Mouse (Mus musculus) midbrain, embryonic 14.5 days (tissue): ENCODE measurements around the gene Ttll11. TPM values are rescaled to one million over a fixed set of nuclear protein-coding genes. Genes with fewer than 3 reads are reported as not detected.
A peak's percentile ranks its signal among the peaks of the same experiment; 100 is the strongest.

Source experiments
- ATAC-seq: fragments of 200-750 bp; cut with Nextera tagmentation; 2 replicates; pipeline ENCODE4 v1.8.0; 2017; ENCODE audit warnings: moderate number of reproducible peaks, moderate library complexity; ENCODE audit not compliant: low FRiP score, low TSS enrichment
- DNase-seq: peaks from one replicate; pipeline ENCODE4 v3.0.0-alpha.2; 2015
- H3K27ac ChIP-seq: fragments of 300-500 bp; sonication (generic); replicated peaks from 2 replicates; pipeline ENCODE4 v1.5.1; 2014; ENCODE audit warnings: mild to moderate bottlenecking, low read depth, low read length, moderate library complexity
- H3K27me3 ChIP-seq: fragments of 300-500 bp; sonication (generic); 2 replicates; pipeline ENCODE4 v1.6.1; 2014; ENCODE audit warnings: low read length, control low read depth, mixed read lengths; ENCODE audit not compliant: control insufficient read depth, insufficient read depth
- H3K36me3 ChIP-seq: fragments of 300-500 bp; sonication (generic); 2 replicates; pipeline ENCODE4 v1.6.1; 2014; ENCODE audit warnings: low read length, control low read depth; ENCODE audit not compliant: control insufficient read depth, insufficient read depth
- H3K4me1 ChIP-seq: fragments of 300-500 bp; sonication (generic); 2 replicates; pipeline ENCODE4 v1.6.1; 2014; ENCODE audit warnings: mild to moderate bottlenecking, antibody characterized with exemption, low read length, control low read depth; ENCODE audit not compliant: control insufficient read depth, insufficient read depth
- H3K4me2 ChIP-seq: fragments of 300-500 bp; sonication (generic); 2 replicates; pipeline ENCODE4 v1.6.1; 2014; ENCODE audit warnings: mild to moderate bottlenecking, low read length, moderate library complexity
- H3K4me3 ChIP-seq: fragments of 300-500 bp; sonication (generic); replicated peaks from 2 replicates; pipeline ENCODE4 v1.5.1; 2014; ENCODE audit warnings: low read depth, low read length
- H3K9ac ChIP-seq: fragments of 300-500 bp; sonication (generic); replicated peaks from 2 replicates; pipeline ENCODE4 v1.6.1; 2014; ENCODE audit warnings: mild to moderate bottlenecking, low read length, moderate library complexity
- H3K9me3 ChIP-seq: fragments of 300-500 bp; sonication (generic); 2 replicates; pipeline ENCODE4 v1.6.1; 2016; ENCODE audit warnings: low read length, control low read depth, mixed read lengths; ENCODE audit not compliant: control insufficient read depth
- WGBS: fragments of 180-500 bp; shearing (Covaris S2); extraction: QIAGEN DNeasy Blood & Tissue Kit; methylation state at CpG from one replicate; pipeline ENCODE4 v1.1.7; 2014; 5-methylcytosine and 5-hydroxymethylcytosine counted together
- polyA plus RNA-seq: library from polyadenylated mRNA; unstranded; fragments of >200 nt; fragmentation: Nextera tagmentation; extraction: Ambion mirVana; gene quantifications from 2 replicates; pipeline ENCODE4 v1.2.1, GENCODE M21; 2014

Gene Ttll11
- polyA plus RNA-seq, 1 experiment from 2014 or later: 5.1 TPM

GRCm38 (mm10) chr2:35906174-35906798, 73.4 kb downstream of the Ttll11 start:
- DNase-seq: peak; percentile 96
- no peaks in the 10 kb centered on the region for H3K27me3 ChIP-seq
- H3K4me2 ChIP-seq: peak overlapping the region; percentile 24; the same call in 1 of the 2 replicates
- no peaks in the 10 kb centered on the region for H3K9me3 ChIP-seq
- WGBS: 26% methylated on average over 11 of the region's 11 CpGs
- H3K4me3 ChIP-seq: no peak overlapping the region
- ATAC-seq: peak; percentile 63
- H3K4me1 ChIP-seq: no peaks in the 10 kb centered on the region; the same call in 1 of the 2 replicates
- no peak overlapping the region for H3K27ac ChIP-seq
- no peaks in the 10 kb centered on the region for H3K36me3 ChIP-seq
- no peak overlapping the region for H3K9ac ChIP-seq

GRCm38 (mm10) chr2:35900845-35901244, 78.9 kb downstream of the Ttll11 start:
- no peak overlapping the region for H3K4me2 ChIP-seq
- H3K27me3 ChIP-seq: no peaks in the 10 kb centered on the region
- H3K9ac ChIP-seq: no peak overlapping the region
- no peak for DNase-seq
- no peak overlapping the region for H3K27ac ChIP-seq
- H3K9me3 ChIP-seq: no peaks in the 10 kb centered on the region
- no peak overlapping the region for H3K4me3 ChIP-seq
- no peak for ATAC-seq
- no peaks in the 10 kb centered on the region; the same call in 1 of the 2 replicates for H3K4me1 ChIP-seq
- 92% methylated on average over 2 of the region's 2 CpGs for WGBS
- no peaks in the 10 kb centered on the region for H3K36me3 ChIP-seq

GRCm38 (mm10) chr2:35899712-35900111, 80.0 kb downstream of the Ttll11 start:
- DNase-seq (no peak), ATAC-seq (no peak)
- Histone ChIP-seq H3K9me3 (no peaks in the 10 kb centered on the region), H3K36me3 (no peaks in the 10 kb centered on the region), H3K27me3 (no peaks in the 10 kb centered on the region), H3K4me2 (no peak overlapping the region), H3K4me1 (no peaks in the 10 kb centered on the region), H3K4me3 (no peak overlapping the region), H3K9ac (no peak overlapping the region), H3K27ac (no peak overlapping the region)
- WGBS: 94% methylated on average over 3 of the region's 3 CpGs

GRCm38 (mm10) chr2:35899135-35899474, 80.6 kb downstream of the Ttll11 start:
- 89% methylated on average over 4 of the region's 4 CpGs for WGBS
- no peak for ATAC-seq

GRCm38 (mm10) chr2:35898425-35899134, 81.1 kb downstream of the Ttll11 start:
- 90% methylated on average over 6 of the region's 6 CpGs for WGBS
- no peak overlapping the region for H3K4me3 ChIP-seq
- no peaks in the 10 kb centered on the region for H3K27me3 ChIP-seq

More at GRCm38 (mm10) chr2:35899135-35899474, 80.6 kb downstream of the Ttll11 start:
- DNase-seq: no peak
- H3K4me1 ChIP-seq: no peaks in the 10 kb centered on the region
- H3K27me3 ChIP-seq: no peaks in the 10 kb centered on the region
- no peaks in the 10 kb centered on the region for H3K36me3 ChIP-seq
- H3K4me3 ChIP-seq: no peak overlapping the region
- H3K9me3 ChIP-seq: no peaks in the 10 kb centered on the region
- no peak overlapping the region for H3K27ac ChIP-seq
- H3K4me2 ChIP-seq: no peak overlapping the region
- H3K9ac ChIP-seq: no peak overlapping the region

GRCm38 (mm10) chr2:35897125-35897524, 82.6 kb downstream of the Ttll11 start:
- no peaks in the 10 kb centered on the region for H3K9me3 ChIP-seq
- H3K36me3 ChIP-seq: no peaks in the 10 kb centered on the region
- H3K9ac ChIP-seq: no peak overlapping the region
- WGBS: 84% methylated on average over 2 of the region's 2 CpGs
- DNase-seq (no peak), ATAC-seq (no peak)
- H3K4me1 ChIP-seq: no peaks in the 10 kb centered on the region
- H3K4me2 ChIP-seq: no peak overlapping the region
- H3K27ac ChIP-seq: no peak overlapping the region
- H3K4me3 ChIP-seq: no peak overlapping the region
- H3K27me3 ChIP-seq: no peaks in the 10 kb centered on the region

More at GRCm38 (mm10) chr2:35898425-35899134, 81.1 kb downstream of the Ttll11 start:
- Histone ChIP-seq H3K27ac (no peak overlapping the region), H3K9me3 (no peaks in the 10 kb centered on the region), H3K4me2 (no peak overlapping the region), H3K4me1 (no peaks in the 10 kb centered on the region), H3K36me3 (no peaks in the 10 kb centered on the region), H3K9ac (no peak overlapping the region)
- DNase-seq (no peak), ATAC-seq (no peak)

GRCm38 (mm10) chr2:35894512-35894911, 85.2 kb downstream of the Ttll11 start:
- no peaks in the 10 kb centered on the region for H3K4me1 ChIP-seq
- ATAC-seq: no peak
- H3K9me3 ChIP-seq: no peaks in the 10 kb centered on the region
- DNase-seq: no peak
- H3K9ac ChIP-seq: no peak overlapping the region
- no peaks in the 10 kb centered on the region for H3K27me3 ChIP-seq
- 91% methylated on average over 2 of the region's 2 CpGs for WGBS
- H3K4me2 ChIP-seq: no peak overlapping the region
- H3K36me3 ChIP-seq: no peaks in the 10 kb centered on the region
- no peak overlapping the region for H3K4me3 ChIP-seq
- H3K27ac ChIP-seq: no peak overlapping the region

- H3K9ac ChIP-seq: no peak overlapping the region
- no peak for DNase-seq
- H3K9me3 ChIP-seq: no peaks in the 10 kb centered on the region
- no peak for ATAC-seq
- H3K4me3 ChIP-seq: no peak overlapping the region
- H3K4me1 ChIP-seq: no peaks in the 10 kb centered on the region
- no peaks in the 10 kb centered on the region for H3K27me3 ChIP-seq
- no peak overlapping the region for H3K27ac ChIP-seq
- no peaks in the 10 kb centered on the region for H3K36me3 ChIP-seq
- no peak overlapping the region for H3K4me2 ChIP-seq
- WGBS: 85% methylated on average over 3 of the region's 3 CpGs
Measured at GRCm38 (mm10) chr2:35890635-35891034, 89.1 kb downstream of the Ttll11 start.

GRCm38 (mm10) chr2:35889776-35890175, 89.9 kb downstream of the Ttll11 start:
- Histone ChIP-seq H3K4me3 (no peak overlapping the region), H3K4me2 (no peak overlapping the region), H3K27me3 (no peaks in the 10 kb centered on the region), H3K9me3 (no peaks in the 10 kb centered on the region), H3K4me1 (no peaks in the 10 kb centered on the region), H3K36me3 (no peaks in the 10 kb centered on the region), H3K27ac (no peak overlapping the region), H3K9ac (no peak overlapping the region)
- 73% methylated on average over 2 of the region's 2 CpGs for WGBS
- no peak for ATAC-seq
- no peak for DNase-seq
